Mouse (Mus musculus) frontal cortex, postnatal 10 days (tissue): ENCODE measurements around the gene Phyhipl.
A peak's percentile ranks its signal among the peaks of the same experiment; 100 is the strongest.

Experiments
- DNase-seq, 2 experiments: peaks; one replicate each; pipeline ENCODE4 v3.0.0; 2022; ENCODE audit warnings: low spot score in 2 of 2, mixed read lengths in 1 of 2

The Phyhipl gene

DNA sequence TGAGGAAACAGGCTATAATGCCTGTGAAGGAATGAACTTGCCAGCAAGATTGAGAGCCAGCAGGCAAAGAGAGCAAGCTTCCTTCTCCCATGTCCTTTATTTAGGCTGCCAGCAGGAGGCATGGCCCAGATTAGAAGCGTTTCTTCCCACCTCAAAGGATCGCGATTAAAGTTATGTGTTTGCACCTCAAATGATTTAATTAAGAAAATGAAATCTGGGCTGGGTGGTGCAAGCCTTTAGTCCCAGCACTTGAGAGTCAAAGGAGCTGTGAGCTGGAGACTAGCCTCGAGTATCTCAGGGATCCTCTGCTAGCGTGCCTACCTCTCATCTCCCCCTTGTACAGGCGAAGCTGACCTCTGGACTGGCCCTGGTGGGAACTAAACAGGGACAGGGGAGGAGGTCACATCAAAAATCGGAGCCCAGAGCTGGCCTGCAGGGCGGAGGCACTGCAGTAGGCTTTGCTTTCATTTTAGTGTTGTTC, 122.4 kb downstream of the Phyhipl start:
- DNase-seq, result no peak

DNA sequence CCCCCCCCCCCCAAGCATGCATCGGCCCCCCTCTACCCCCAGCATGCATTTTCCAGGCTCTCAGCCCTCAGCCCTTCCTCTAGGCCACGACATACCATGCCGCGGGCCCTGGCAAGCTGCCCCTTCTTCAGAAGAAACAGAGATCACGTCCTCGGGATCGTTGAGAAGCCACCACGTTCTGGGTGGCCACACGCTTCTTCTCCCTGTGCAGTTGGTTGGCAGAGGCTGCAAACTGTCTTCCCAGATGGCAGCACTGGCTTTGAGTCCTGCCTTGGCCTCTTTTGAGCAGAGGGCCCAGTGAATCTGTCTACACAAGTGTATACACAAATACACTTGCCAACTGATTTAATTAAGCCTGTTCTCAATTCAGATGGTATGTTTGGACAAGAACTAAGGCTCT, 123.5 kb downstream of the Phyhipl start:
- peak in 1 of 2 experiments; percentile 32 for DNase-seq

DNA sequence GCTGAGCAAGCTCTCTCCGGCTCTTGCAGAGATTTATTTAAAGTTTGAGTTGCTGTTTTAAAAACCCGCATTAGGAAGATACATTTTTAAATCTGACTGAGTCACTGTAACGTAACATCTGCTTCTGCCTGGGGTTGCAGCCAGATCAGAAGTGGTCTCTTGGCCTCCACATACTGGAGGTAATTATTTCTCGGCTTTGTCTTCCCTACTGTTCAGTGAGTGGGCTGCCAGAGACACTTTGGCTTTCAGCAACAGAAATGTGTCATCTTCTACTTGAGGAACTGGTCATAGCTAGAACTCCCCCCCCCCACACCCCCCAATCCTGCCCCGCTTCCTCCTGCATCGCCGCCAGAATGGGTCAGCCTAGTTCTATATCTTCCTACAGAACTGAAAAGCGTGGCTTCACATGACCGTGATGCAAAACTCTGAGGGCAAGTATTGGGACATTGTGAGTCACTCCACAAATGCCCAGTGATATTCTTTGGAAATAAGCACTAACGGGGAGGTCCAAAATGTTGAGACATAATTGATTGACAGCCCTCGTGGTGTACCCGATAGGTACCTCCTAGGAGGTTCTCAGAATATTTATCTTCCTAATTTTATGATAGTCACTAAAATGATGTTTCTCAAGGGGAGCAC, 125.5 kb downstream of the Phyhipl start:
- no peak for DNase-seq

DNA sequence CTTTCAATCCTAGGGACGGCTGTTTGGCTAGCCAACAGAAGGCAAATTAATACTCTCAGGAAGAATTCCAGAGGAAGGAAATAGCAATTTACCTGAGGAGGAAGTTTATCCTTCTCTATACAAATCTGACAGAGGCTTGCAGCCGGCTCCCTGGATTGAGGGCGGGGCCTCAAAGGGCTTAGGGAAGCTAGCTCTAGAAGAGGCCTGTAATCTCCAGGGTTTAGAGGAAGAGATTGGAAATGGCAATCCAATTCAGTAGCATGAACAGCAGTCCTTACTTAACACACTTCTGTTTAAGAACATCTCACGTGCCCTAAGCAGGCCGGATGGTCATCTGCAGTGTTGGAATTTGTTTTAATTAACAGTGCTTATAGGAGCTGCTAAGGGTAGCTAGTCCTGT, 134.4 kb downstream of the Phyhipl start:
- DNase-seq, result no peak

DNA sequence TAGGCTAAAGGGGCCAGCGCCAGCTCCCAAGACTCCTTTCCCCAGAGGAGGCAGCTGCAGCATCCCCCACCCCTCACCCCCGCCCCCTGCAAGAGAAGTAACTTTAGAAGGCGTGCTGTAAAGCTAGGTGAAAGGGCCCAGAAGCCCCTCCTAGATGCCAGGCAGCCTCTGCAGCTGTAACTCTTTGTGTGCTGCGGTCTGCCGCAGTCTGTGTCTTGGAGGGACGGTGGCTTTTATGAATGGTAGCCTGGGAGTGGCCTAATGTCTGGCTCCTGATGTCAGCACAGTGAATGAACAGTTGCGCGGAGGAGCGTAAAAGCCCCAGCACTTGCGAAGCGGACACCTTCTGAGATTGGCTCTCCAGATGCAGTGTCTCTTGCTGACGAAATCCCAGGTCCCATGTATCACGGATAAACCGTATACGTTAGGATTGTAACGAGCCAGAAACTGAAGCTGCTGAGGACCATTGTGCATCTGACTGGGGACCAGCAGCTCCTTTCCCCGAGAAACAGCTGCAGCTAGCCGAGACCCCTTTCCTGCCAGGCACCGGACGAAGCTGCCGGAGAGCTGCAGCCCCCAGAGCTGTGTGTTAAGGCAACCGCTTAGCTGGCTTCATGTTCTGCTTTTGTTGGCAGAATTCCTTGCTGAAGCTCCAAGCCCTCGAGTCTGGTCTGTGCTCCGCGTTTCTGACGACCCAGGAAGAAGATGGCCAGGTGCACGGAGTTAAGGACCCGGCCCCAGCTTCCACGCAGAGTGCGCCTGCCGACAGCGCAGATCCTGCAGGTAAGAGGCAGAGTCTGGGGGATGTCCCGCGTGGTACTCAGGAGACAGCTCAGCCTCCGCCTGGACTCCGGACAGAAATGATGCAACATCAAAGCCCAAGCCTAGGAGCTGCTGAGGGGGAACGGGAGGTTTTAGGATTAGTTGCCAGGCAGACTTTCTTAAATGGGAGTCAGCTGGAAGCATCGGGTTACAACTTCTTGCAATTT, 135.3 kb downstream of the Phyhipl start:
- DNase-seq, result peak in 1 of 2 experiments; percentile 30

DNA sequence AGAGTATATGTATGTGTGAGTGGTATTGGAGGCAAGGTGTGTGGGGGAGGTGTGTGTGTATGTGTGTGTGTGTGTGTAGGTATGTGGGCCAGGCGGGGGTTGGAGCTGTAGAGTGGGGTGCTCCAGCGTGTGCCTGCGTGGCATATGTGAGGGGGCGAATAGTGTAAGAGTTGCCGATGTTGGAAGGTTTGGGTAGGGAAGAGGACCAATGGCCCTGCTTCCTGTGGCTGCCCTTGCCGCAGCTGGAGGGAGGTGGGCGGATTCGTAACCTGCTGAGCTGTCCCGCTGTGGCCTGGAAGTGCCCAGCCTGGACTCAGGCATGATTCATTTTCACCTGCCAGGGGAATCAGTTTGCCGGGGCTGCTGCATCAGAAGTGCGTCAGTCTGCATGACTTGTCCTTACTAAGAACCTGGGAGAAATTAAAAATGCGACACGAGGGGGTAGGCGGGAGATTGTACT, 136.1 kb downstream of the Phyhipl start:
- no peak for DNase-seq

DNA sequence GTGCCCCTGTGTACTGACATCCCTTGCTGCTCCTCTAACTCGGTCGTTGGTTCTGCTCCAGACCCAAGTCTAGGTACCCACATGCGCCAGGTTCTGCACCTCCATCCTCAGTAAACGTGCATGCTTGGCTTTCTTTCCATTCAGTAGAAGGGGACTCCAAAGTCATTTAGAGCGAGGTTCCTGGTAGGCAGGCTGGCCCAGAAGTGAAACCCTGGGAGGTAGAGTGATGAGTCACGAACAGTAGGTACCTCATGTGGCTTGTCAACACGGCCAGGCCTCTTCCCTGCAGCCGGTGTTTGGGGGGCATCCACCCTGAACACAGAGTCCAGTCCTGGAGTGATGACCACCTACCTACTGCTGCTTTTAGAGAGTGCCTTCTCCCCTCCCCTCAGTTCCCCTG, 139.1 kb downstream of the Phyhipl start:
- DNase-seq, result no peak

DNA sequence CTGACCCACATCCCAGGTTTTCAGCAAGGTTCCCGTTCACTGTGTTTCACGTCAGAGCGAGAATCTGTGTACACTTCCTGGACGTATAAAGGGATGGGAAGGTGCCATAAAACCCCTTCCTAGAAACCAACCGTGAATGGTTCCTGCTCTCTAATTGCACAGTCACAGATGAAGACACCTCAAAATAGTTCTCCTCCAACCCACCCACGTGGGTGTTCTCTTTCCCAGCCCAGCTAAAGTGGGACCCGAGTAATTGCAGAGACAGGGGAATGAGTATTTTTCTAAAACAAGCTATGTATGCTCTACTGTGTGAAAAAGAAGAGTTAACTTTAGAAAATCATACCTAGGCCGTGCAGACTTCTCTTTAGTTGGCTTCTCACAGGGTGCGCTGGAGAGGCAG, 140.9 kb downstream of the Phyhipl start:
- no peak for DNase-seq

DNA sequence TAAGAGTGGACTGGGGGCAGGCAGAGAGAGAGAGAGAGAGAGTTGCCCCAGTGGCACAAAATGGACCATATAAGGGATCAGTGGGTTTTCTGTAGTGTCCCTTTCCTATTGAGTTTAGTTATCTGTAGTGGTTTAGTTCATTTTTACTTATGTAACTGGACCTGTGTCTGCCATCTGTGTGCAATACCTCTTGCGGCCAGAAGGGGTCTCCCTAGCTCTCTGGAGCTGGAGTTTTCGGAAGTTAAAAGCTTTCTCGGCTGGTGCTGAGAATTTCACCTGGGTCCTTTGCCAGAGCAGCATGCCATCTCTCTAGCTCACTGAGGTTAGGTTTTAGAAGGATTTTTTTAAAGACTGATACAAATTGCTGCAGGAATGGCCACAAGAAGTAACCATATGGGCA, 147.9 kb downstream of the Phyhipl start:
- no peak for DNase-seq
